Mouse (Mus musculus) stomach, embryonic 14.5 days (tissue): ENCODE measurements around the gene Ocm. TPM values are rescaled to one million over a fixed set of nuclear protein-coding genes. Genes with fewer than 3 reads are reported as not detected.

Experiments
- ATAC-seq: fragments of 200-750 bp; cut with Nextera tagmentation; 2 replicates; pipeline ENCODE4 v1.8.0; 2017; ENCODE audit warnings: low read depth, moderate TSS enrichment; ENCODE audit not compliant: insufficient number of reproducible peaks, insufficient read depth, low FRiP score
- H3K27ac ChIP-seq: fragments of 300-500 bp; sonication (generic); 2 replicates; pipeline ENCODE4 v1.5.1; 2014; ENCODE audit warnings: mild to moderate bottlenecking, low read length, moderate library complexity, mixed read lengths
- H3K27me3 ChIP-seq: fragments of 300-500 bp; sonication (generic); 2 replicates; pipeline ENCODE4 v1.6.1; 2014; ENCODE audit warnings: low read length, control low read depth, mixed read lengths; ENCODE audit not compliant: control insufficient read depth, insufficient read depth
- H3K36me3 ChIP-seq: fragments of 300-500 bp; sonication (generic); 2 replicates; pipeline ENCODE4 v1.6.1; 2014; ENCODE audit warnings: mild to moderate bottlenecking, control low read depth, low read length, moderate library complexity, mixed read lengths; ENCODE audit not compliant: control insufficient read depth, insufficient read depth
- H3K4me1 ChIP-seq: fragments of 300-500 bp; sonication (generic); 2 replicates; pipeline ENCODE4 v1.6.1; 2014; ENCODE audit warnings: low read length, control low read depth, mixed read lengths; ENCODE audit not compliant: control insufficient read depth, insufficient read depth
- H3K4me2 ChIP-seq: fragments of 300-500 bp; sonication (generic); replicated peaks from 2 replicates; pipeline ENCODE4 v1.6.1; 2014; ENCODE audit warnings: low read depth, low read length, control low read depth
- H3K4me3 ChIP-seq: fragments of 300-500 bp; sonication (generic); 2 replicates; pipeline ENCODE4 v1.5.1; 2014; ENCODE audit warnings: low read depth, low read length, control low read depth
- H3K9ac ChIP-seq: fragments of 300-500 bp; sonication (generic); replicated peaks from 2 replicates; pipeline ENCODE4 v1.6.1; 2014; ENCODE audit warnings: low read depth, mild to moderate bottlenecking, control low read depth, low read length, moderate library complexity, mixed read lengths
- H3K9me3 ChIP-seq: fragments of 300-500 bp; sonication (generic); 2 replicates; pipeline ENCODE4 v1.6.1; 2016; ENCODE audit warnings: low read depth, low read length, control low read depth; ENCODE audit not compliant: control insufficient read depth
- WGBS: fragments of 180-500 bp; shearing (Covaris S2); extraction: QIAGEN DNeasy Blood & Tissue Kit; methylation state at CpG from one replicate; pipeline ENCODE4 v1.1.7; 2014; 5-methylcytosine and 5-hydroxymethylcytosine counted together
- polyA plus RNA-seq: library from polyadenylated mRNA; unstranded; fragments of >200 nt; fragmentation: Nextera tagmentation; extraction: Ambion mirVana; gene quantifications from 2 replicates; pipeline ENCODE4 v1.2.1, GENCODE M21; 2014

Ocm gene
- polyA plus RNA-seq, 1 experiment from 2014 or later, result 0.55 TPM

GRCm38 (mm10) chr5:143992661-143993060 is 33.8 kb downstream of the Ocm start:
- Histone ChIP-seq H3K4me2 (no peak overlapping the region), H3K36me3 (peaks cover 57% of the 10 kb centered on the region), H3K4me1 (no peaks in the 10 kb centered on the region), H3K4me3 (no peak overlapping the region), H3K27me3 (no peaks in the 10 kb centered on the region), H3K27ac (no peak overlapping the region), H3K9ac (no peak overlapping the region), H3K9me3 (no peaks in the 10 kb centered on the region)
- ATAC-seq, result peak; percentile 87
- 64% methylated on average over 10 of the region's 10 CpGs for WGBS

- Histone ChIP-seq H3K36me3 (peaks cover 57% of the 10 kb centered on the region), H3K27me3 (no peaks in the 10 kb centered on the region), H3K9ac (no peak overlapping the region), H3K4me2 (no peak overlapping the region), H3K9me3 (no peaks in the 10 kb centered on the region), H3K4me3 (no peak overlapping the region), H3K27ac (no peak overlapping the region), H3K4me1 (no peaks in the 10 kb centered on the region)
- WGBS, result 82% methylated on average over 11 of the region's 11 CpGs
- no peak for ATAC-seq
These were observed 36.4 kb downstream of the Ocm start for GRCm38 (mm10) chr5:143990086-143990485.

GRCm38 (mm10) chr5:143989046-143989445 is 37.4 kb downstream of the Ocm start:
- H3K4me1 ChIP-seq, result no peaks in the 10 kb centered on the region
- H3K36me3 ChIP-seq, result peaks cover 53% of the 10 kb centered on the region; the same call in 1 of the 2 replicates
- H3K9ac ChIP-seq, result no peak overlapping the region
- H3K27me3 ChIP-seq, result no peaks in the 10 kb centered on the region
- H3K9me3 ChIP-seq, result no peaks in the 10 kb centered on the region
- H3K4me3 ChIP-seq, result no peak overlapping the region
- no peak overlapping the region for H3K27ac ChIP-seq
- ATAC-seq, result no peak
- WGBS, result 90% methylated on average over 4 of the region's 4 CpGs
- no peak overlapping the region for H3K4me2 ChIP-seq

GRCm38 (mm10) chr5:143987596-143987995 is 38.9 kb downstream of the Ocm start:
- H3K36me3 ChIP-seq, result peaks cover 48% of the 10 kb centered on the region; the same call in 1 of the 2 replicates
- H3K9me3 ChIP-seq, result no peaks in the 10 kb centered on the region
- H3K9ac ChIP-seq, result no peak overlapping the region
- WGBS, result 90% methylated on average over 3 of the region's 3 CpGs
- H3K27ac ChIP-seq, result no peak overlapping the region
- no peaks in the 10 kb centered on the region for H3K27me3 ChIP-seq
- no peaks in the 10 kb centered on the region for H3K4me1 ChIP-seq
- no peak overlapping the region for H3K4me2 ChIP-seq
- no peak for ATAC-seq
- no peak overlapping the region for H3K4me3 ChIP-seq

- H3K9ac ChIP-seq, result no peak overlapping the region
- ATAC-seq, result no peak
- H3K9me3 ChIP-seq, result no peaks in the 10 kb centered on the region
- 86% methylated on average over 7 of the region's 7 CpGs for WGBS
- peaks cover 34% of the 10 kb centered on the region; the same call in 1 of the 2 replicates for H3K36me3 ChIP-seq
- H3K27me3 ChIP-seq, result no peaks in the 10 kb centered on the region
- H3K4me1 ChIP-seq, result no peaks in the 10 kb centered on the region
- H3K27ac ChIP-seq, result no peak overlapping the region
- no peak overlapping the region for H3K4me2 ChIP-seq
- H3K4me3 ChIP-seq, result no peak overlapping the region
These were observed 41.1 kb downstream of the Ocm start for GRCm38 (mm10) chr5:143985381-143985780.

- Histone ChIP-seq H3K4me2 (no peak overlapping the region), H3K27me3 (no peaks in the 10 kb centered on the region), H3K9me3 (no peaks in the 10 kb centered on the region), H3K4me1 (no peaks in the 10 kb centered on the region), H3K4me3 (no peak overlapping the region), H3K27ac (no peak overlapping the region), H3K36me3 (peaks cover 8% of the 10 kb centered on the region; the same call in 1 of the 2 replicates), H3K9ac (no peak overlapping the region)
- no peak for ATAC-seq
- 52% methylated on average over 2 of the region's 2 CpGs for WGBS
These were observed 44.1 kb downstream of the Ocm start for GRCm38 (mm10) chr5:143982361-143982760.

- Histone ChIP-seq H3K36me3 (no peaks in the 10 kb centered on the region; the same call in 1 of the 2 replicates), H3K27ac (no peak overlapping the region), H3K9me3 (no peaks in the 10 kb centered on the region), H3K9ac (no peak overlapping the region), H3K27me3 (no peaks in the 10 kb centered on the region), H3K4me1 (no peaks in the 10 kb centered on the region), H3K4me2 (no peak overlapping the region), H3K4me3 (no peak overlapping the region)
- ATAC-seq, result peak; percentile 59; the same call in 1 of the 2 replicates
- 16% methylated on average over 9 of the region's 9 CpGs for WGBS
These were observed 45.6 kb downstream of the Ocm start for GRCm38 (mm10) chr5:143980858-143981257.

GRCm38 (mm10) chr5:143976726-143977431 is 49.6 kb downstream of the Ocm start:
- H3K9me3 ChIP-seq, result no peaks in the 10 kb centered on the region
- peak; percentile 51; the same call in 1 of the 2 replicates for ATAC-seq
- no peak overlapping the region for H3K4me2 ChIP-seq
- H3K4me1 ChIP-seq, result no peaks in the 10 kb centered on the region
- no peak overlapping the region for H3K27ac ChIP-seq
- 67% methylated on average over 16 of the region's 16 CpGs for WGBS
- H3K4me3 ChIP-seq, result no peak overlapping the region
- H3K9ac ChIP-seq, result no peak overlapping the region
- H3K27me3 ChIP-seq, result no peaks in the 10 kb centered on the region
- no peaks in the 10 kb centered on the region for H3K36me3 ChIP-seq

- Histone ChIP-seq H3K9me3 (no peaks in the 10 kb centered on the region), H3K4me1 (no peaks in the 10 kb centered on the region), H3K27me3 (no peaks in the 10 kb centered on the region), H3K4me3 (no peak overlapping the region), H3K9ac (no peak overlapping the region), H3K36me3 (no peaks in the 10 kb centered on the region), H3K27ac (no peak overlapping the region), H3K4me2 (no peak overlapping the region)
- WGBS, result 85% methylated on average over 11 of the region's 11 CpGs
- no peak for ATAC-seq
These were observed 50.2 kb downstream of the Ocm start for GRCm38 (mm10) chr5:143976232-143976631.
